Mouse (Mus musculus) gonadal fat pad, adult 2 months (tissue): ENCODE measurements around the gene Arhgap21. TPM values are rescaled to one million over a fixed set of nuclear protein-coding genes. Genes with fewer than 3 reads are reported as not detected.

Source experiments
- DNase-seq: peaks from one replicate; pipeline ENCODE4 v3.0.0-alpha.2; 2012; ENCODE audit warnings: low read depth
- polyA plus RNA-seq: library from polyadenylated mRNA; depleted of rRNA; stranded (reverse); fragments of >200 nt; gene quantifications from 2 replicates; pipeline ENCODE4 v1.2.3, GENCODE M21; 2012; rRNA removed

Gene Arhgap21
- 15.4 and 31.3 TPM in 2 replicates for polyA plus RNA-seq

GRCm38 (mm10) chr2:20968441-20969200 is at the start of gene Arhgap21:
Gene Arhgap21, minus strand, starts transcription at chr2:20968881.
- no peak for DNase-seq

GRCm38 (mm10) chr2:21016589-21016988 is 47.9 kb upstream of the Arhgap21 start:
- no peak for DNase-seq

- DNase-seq: no peak
Observed at GRCm38 (mm10) chr2:21010806-21011397, 42.2 kb upstream of the Arhgap21 start.

- DNase-seq: no peak
Observed at GRCm38 (mm10) chr2:21010219-21010618, 41.5 kb upstream of the Arhgap21 start.

GRCm38 (mm10) chr2:21009258-21010140 is 40.8 kb upstream of the Arhgap21 start:
- DNase-seq: no peak

- DNase-seq: no peak
Observed at GRCm38 (mm10) chr2:21002538-21002937, 33.9 kb upstream of the Arhgap21 start.

- DNase-seq: no peak
Observed at GRCm38 (mm10) chr2:21001156-21001555, 32.5 kb upstream of the Arhgap21 start.

- DNase-seq: no peak
Observed at GRCm38 (mm10) chr2:20995547-20995946, 26.9 kb upstream of the Arhgap21 start.

GRCm38 (mm10) chr2:20991508-20991907 is 22.8 kb upstream of the Arhgap21 start:
- no peak for DNase-seq

- DNase-seq: no peak
Observed at GRCm38 (mm10) chr2:20990907-20991306, 22.2 kb upstream of the Arhgap21 start.

GRCm38 (mm10) chr2:20990056-20990455 is 21.4 kb upstream of the Arhgap21 start:
- DNase-seq: no peak

- no peak for DNase-seq
Observed at GRCm38 (mm10) chr2:20987822-20988221, 19.1 kb upstream of the Arhgap21 start.

- DNase-seq: no peak
Observed at GRCm38 (mm10) chr2:20978726-20979125, 10.0 kb upstream of the Arhgap21 start.

GRCm38 (mm10) chr2:20977051-20977450 is 8.4 kb upstream of the Arhgap21 start:
- DNase-seq: no peak

GRCm38 (mm10) chr2:20973513-20973912 is 4.8 kb upstream of the Arhgap21 start:
- DNase-seq: no peak

- DNase-seq: no peak
Observed at GRCm38 (mm10) chr2:20972180-20972579, 3.5 kb upstream of the Arhgap21 start.

GRCm38 (mm10) chr2:20971628-20972027 is 2.9 kb upstream of the Arhgap21 start:
- DNase-seq: no peak

- peak; percentile 69 for DNase-seq
Observed at GRCm38 (mm10) chr2:20969201-20970200, 820 bp upstream of the Arhgap21 start.

GRCm38 (mm10) chr2:20967646-20968351 is 882 bp downstream of the Arhgap21 start:
- DNase-seq: no peak

GRCm38 (mm10) chr2:20967101-20967645 is 1.5 kb downstream of the Arhgap21 start:
- DNase-seq: no peak
